Mouse (Mus musculus) forebrain, embryonic 10.5 days (tissue): ENCODE results near the gene Plpp4. TPM values are rescaled to one million over a fixed set of nuclear protein-coding genes. Genes with fewer than 3 reads are reported as not detected.

Experiments
- DNase-seq: peaks from one replicate; pipeline ENCODE4 v3.0.0-alpha.2; 2017; ENCODE audit warnings: low spot score; ENCODE audit errors: extremely low spot score
- H3K27ac ChIP-seq: fragments of 300-500 bp; sonication (generic); 2 replicates; pipeline ENCODE4 v1.5.1; 2016; ENCODE audit warnings: mild to moderate bottlenecking
- H3K27me3 ChIP-seq: fragments of 300-500 bp; sonication (generic); 2 replicates; pipeline ENCODE4 v1.6.1; 2016; ENCODE audit warnings: mild to moderate bottlenecking; ENCODE audit not compliant: poor library complexity, severe bottlenecking
- H3K36me3 ChIP-seq: fragments of 300-500 bp; sonication (generic); replicated peaks from 2 replicates; pipeline ENCODE4 v1.6.1; 2016; ENCODE audit warnings: mild to moderate bottlenecking, moderate library complexity
- H3K4me1 ChIP-seq: fragments of 300-500 bp; sonication (generic); 2 replicates; pipeline ENCODE4 v1.6.1; 2016
- H3K4me3 ChIP-seq: fragments of 300-500 bp; sonication (generic); 2 replicates; pipeline ENCODE4 v1.5.1; 2016; ENCODE audit warnings: mild to moderate bottlenecking, moderate library complexity
- H3K9me3 ChIP-seq: fragments of 300-500 bp; sonication (generic); 2 replicates; pipeline ENCODE4 v1.6.1; 2016; ENCODE audit warnings: mild to moderate bottlenecking, moderate library complexity
- WGBS: fragments of 180-500 bp; shearing (Covaris S2); methylation state at CpG from one replicate; pipeline ENCODE4 v1.1.7; 2016; 5-methylcytosine and 5-hydroxymethylcytosine counted together
- polyA plus RNA-seq: library from polyadenylated mRNA; unstranded; fragments of >200 nt; fragmentation: Nextera tagmentation; extraction: Ambion mirVana; gene quantifications from 2 replicates; pipeline ENCODE4 v1.2.1, GENCODE M21; 2016

The Plpp4 gene
- 0.20 and 1.4 TPM in 2 replicates for polyA plus RNA-seq

- Histone ChIP-seq H3K4me3 (peak within 1 kb of the TSS; percentile 68), H3K36me3 (no peaks in the 10 kb centered on the region), H3K27ac (peak within 1 kb of the TSS; percentile 80), H3K27me3 (peaks cover 61% of the 10 kb centered on the region), H3K9me3 (no peaks in the 10 kb centered on the region), H3K4me1 (peaks cover 24% of the 10 kb centered on the region)
- under 1% methylated on average over 65 of the region's 66 CpGs for WGBS
- DNase-seq = peak; percentile 41
These were observed at the start of gene Plpp4 for GRCm38 (mm10) chr7:129256621-129257373. Gene Plpp4, plus strand, starts transcription at chr7:129257031.

GRCm38 (mm10) chr7:129215926-129216543, 40.8 kb upstream of the Plpp4 start:
- 97% methylated on average over 10 of the region's 10 CpGs for WGBS
- Histone ChIP-seq H3K4me1 (no peaks in the 10 kb centered on the region), H3K36me3 (no peaks in the 10 kb centered on the region), H3K4me3 (no peak overlapping the region), H3K27ac (no peak overlapping the region), H3K9me3 (no peaks in the 10 kb centered on the region), H3K27me3 (no peaks in the 10 kb centered on the region)
- DNase-seq = no peak

- H3K27ac ChIP-seq = no peak overlapping the region
- H3K4me3 ChIP-seq = no peak overlapping the region
- no peaks in the 10 kb centered on the region for H3K4me1 ChIP-seq
- no peaks in the 10 kb centered on the region for H3K36me3 ChIP-seq
- no peak for DNase-seq
- no peaks in the 10 kb centered on the region for H3K9me3 ChIP-seq
- H3K27me3 ChIP-seq = no peaks in the 10 kb centered on the region
- WGBS = 90% methylated on average over 10 of the region's 10 CpGs
These were observed 40.2 kb upstream of the Plpp4 start for GRCm38 (mm10) chr7:129216547-129217195.

- no peaks in the 10 kb centered on the region for H3K9me3 ChIP-seq
- no peak for DNase-seq
- no peaks in the 10 kb centered on the region for H3K36me3 ChIP-seq
- H3K27me3 ChIP-seq = no peaks in the 10 kb centered on the region
- H3K4me3 ChIP-seq = no peak overlapping the region
- H3K4me1 ChIP-seq = no peaks in the 10 kb centered on the region
- H3K27ac ChIP-seq = no peak overlapping the region
- 82% methylated on average over 9 of the region's 9 CpGs for WGBS
These were observed 35.9 kb upstream of the Plpp4 start for GRCm38 (mm10) chr7:129220948-129221347.

- DNase-seq = no peak
- Histone ChIP-seq H3K9me3 (no peaks in the 10 kb centered on the region), H3K4me1 (no peaks in the 10 kb centered on the region), H3K27ac (no peak overlapping the region), H3K36me3 (no peaks in the 10 kb centered on the region), H3K4me3 (no peak overlapping the region), H3K27me3 (no peaks in the 10 kb centered on the region)
- WGBS = 82% methylated on average over 3 of the region's 3 CpGs
These were observed 35.2 kb upstream of the Plpp4 start for GRCm38 (mm10) chr7:129221649-129222048.

- DNase-seq = peak; percentile 31
- Histone ChIP-seq H3K36me3 (no peaks in the 10 kb centered on the region), H3K27me3 (no peaks in the 10 kb centered on the region), H3K4me1 (no peaks in the 10 kb centered on the region), H3K4me3 (no peak overlapping the region), H3K9me3 (no peaks in the 10 kb centered on the region), H3K27ac (no peak overlapping the region)
- 57% methylated on average over 2 of the region's 2 CpGs for WGBS
These were observed 21.4 kb upstream of the Plpp4 start for GRCm38 (mm10) chr7:129235410-129235809.

- no peak for DNase-seq
These were observed 20.8 kb upstream of the Plpp4 start for GRCm38 (mm10) chr7:129235995-129236394.

GRCm38 (mm10) chr7:129250981-129251380, 5.8 kb upstream of the Plpp4 start:
- no peak overlapping the region for H3K27ac ChIP-seq
- no peaks in the 10 kb centered on the region for H3K36me3 ChIP-seq
- H3K4me1 ChIP-seq = no peaks in the 10 kb centered on the region
- no peak for DNase-seq
- H3K27me3 ChIP-seq = peaks cover 20% of the 10 kb centered on the region
- no peak overlapping the region for H3K4me3 ChIP-seq
- H3K9me3 ChIP-seq = no peaks in the 10 kb centered on the region

More at GRCm38 (mm10) chr7:129235995-129236394, 20.8 kb upstream of the Plpp4 start:
- no peaks in the 10 kb centered on the region for H3K9me3 ChIP-seq
- no peaks in the 10 kb centered on the region for H3K27me3 ChIP-seq
- H3K4me1 ChIP-seq = no peaks in the 10 kb centered on the region
- WGBS = 73% methylated on average over 5 of the region's 5 CpGs
- H3K36me3 ChIP-seq = no peaks in the 10 kb centered on the region
- H3K27ac ChIP-seq = no peak overlapping the region
- no peak overlapping the region for H3K4me3 ChIP-seq

- no peaks in the 10 kb centered on the region for H3K9me3 ChIP-seq
- no peak overlapping the region for H3K4me3 ChIP-seq
- peaks cover 22% of the 10 kb centered on the region for H3K4me1 ChIP-seq
- no peak for DNase-seq
- 91% methylated on average over 6 of the region's 6 CpGs for WGBS
- peaks cover 44% of the 10 kb centered on the region for H3K27me3 ChIP-seq
- no peaks in the 10 kb centered on the region for H3K36me3 ChIP-seq
- no peak overlapping the region for H3K27ac ChIP-seq
These were observed 3.4 kb upstream of the Plpp4 start for GRCm38 (mm10) chr7:129253406-129253805.

GRCm38 (mm10) chr7:129254126-129254525, 2.7 kb upstream of the Plpp4 start:
- no peak overlapping the region for H3K27ac ChIP-seq
- peaks cover 50% of the 10 kb centered on the region for H3K27me3 ChIP-seq
- no peak overlapping the region for H3K4me3 ChIP-seq
- DNase-seq = no peak
- peaks cover 24% of the 10 kb centered on the region for H3K4me1 ChIP-seq
- no peaks in the 10 kb centered on the region for H3K9me3 ChIP-seq
- no peaks in the 10 kb centered on the region for H3K36me3 ChIP-seq
- WGBS = 79% methylated on average over 1 of the region's 1 CpGs

GRCm38 (mm10) chr7:129255406-129255805, 1.4 kb upstream of the Plpp4 start:
- DNase-seq = no peak
- 90% methylated on average over 6 of the region's 6 CpGs for WGBS
- H3K27me3 ChIP-seq = peaks cover 61% of the 10 kb centered on the region
- H3K4me1 ChIP-seq = peaks cover 24% of the 10 kb centered on the region
- no peak overlapping the region for H3K27ac ChIP-seq
- H3K36me3 ChIP-seq = no peaks in the 10 kb centered on the region
- H3K4me3 ChIP-seq = no peak overlapping the region
- no peaks in the 10 kb centered on the region for H3K9me3 ChIP-seq

GRCm38 (mm10) chr7:129257374-129258018, 665 bp downstream of the Plpp4 start:
- Histone ChIP-seq H3K36me3 (no peaks in the 10 kb centered on the region), H3K9me3 (no peaks in the 10 kb centered on the region), H3K27me3 (peaks cover 61% of the 10 kb centered on the region), H3K4me3 (peak overlapping the region; percentile 68), H3K4me1 (peaks cover 24% of the 10 kb centered on the region), H3K27ac (peak overlapping the region; percentile 80; the same call in 1 of the 2 replicates)
- WGBS = 12% methylated on average over 13 of the region's 13 CpGs
- DNase-seq = peak; percentile 20
